Mouse (Mus musculus): ENCODE data around the gene Il22ra2.

GRCm38 (mm10) chr10:19627748-19628147, 6.0 kb downstream of the Il22ra2 start:
- TF ChIP-seq TAL1 (IDR thresholded peaks at IDR 0.05; ENCODE audit: low read length) (no peak), GATA1 (IDR thresholded peaks at IDR 0.05; ENCODE audit: low read length) (no peak)

All from erythroblast, embryonic 14.5 days (primary cell).